Mouse (Mus musculus) MEL (cell line): Measurements from ENCODE around the gene Lhfp. TPM values are rescaled to one million over a fixed set of nuclear protein-coding genes. Genes with fewer than 3 reads are reported as not detected.

Source experiments
- DNase-seq: peaks from one replicate; pipeline ENCODE4 v3.0.0; 2011; ENCODE audit warnings: low read depth, low spot score
- H3K27ac ChIP-seq: 2 replicates; pipeline ENCODE4 v1.5.1; 2012; ENCODE audit warnings: low read depth, mild to moderate bottlenecking, control low read depth, low read length, moderate library complexity; ENCODE audit not compliant: control insufficient read depth
- H3K27me3 ChIP-seq, 2 experiments: fragments of 150-350 bp in 1 of 2; sonication (generic) in 1 of 2; 2 replicates each; pipeline ENCODE4 v1.6.1; 2012; ENCODE audit warnings: low read length in 2 of 2, mild to moderate bottlenecking in 2 of 2, improper control_type of control experiment in 1 of 2, moderate library complexity in 1 of 2; ENCODE audit not compliant: insufficient read depth in 2 of 2, control insufficient read depth in 1 of 2
- H3K36me3 ChIP-seq, 2 experiments: 2 replicates each; pipeline ENCODE4 v1.6.1; 2012 to 2014; ENCODE audit warnings: low read length in 2 of 2, improper control_type of control experiment in 1 of 2, inconsistent platforms in 1 of 2, mild to moderate bottlenecking in 1 of 2; ENCODE audit not compliant: insufficient read depth in 2 of 2, control insufficient read depth in 1 of 2
- H3K4me1 ChIP-seq, 2 experiments: fragments of 150-350 bp in 1 of 2; sonication (generic) in 1 of 2; 2 replicates each; pipeline ENCODE4 v1.6.1; 2012; ENCODE audit warnings: low read length in 2 of 2, improper control_type of control experiment in 1 of 2, mild to moderate bottlenecking in 1 of 2; ENCODE audit not compliant: insufficient read depth in 2 of 2, control insufficient read depth in 1 of 2
- H3K4me3 ChIP-seq, 2 experiments: fragments of 150-350 bp in 1 of 2; sonication (generic) in 1 of 2; 2 replicates each; pipeline ENCODE4 v1.5.1; 2012; ENCODE audit warnings: low read depth in 2 of 2, low read length in 2 of 2, mild to moderate bottlenecking in 2 of 2, moderate library complexity in 2 of 2, control low read depth in 1 of 2, improper control_type of control experiment in 1 of 2; ENCODE audit not compliant: control insufficient read depth in 1 of 2, insufficient read depth in 1 of 2
- H3K79me2 ChIP-seq: 2 replicates; pipeline ENCODE4 v1.6.1; 2012; ENCODE audit warnings: mild to moderate bottlenecking, low read length, moderate library complexity; ENCODE audit not compliant: control insufficient read depth, poor library complexity, insufficient read depth
- H3K9ac ChIP-seq: 2 replicates; pipeline ENCODE4 v1.6.1; 2012; ENCODE audit warnings: low read depth, mild to moderate bottlenecking, control low read depth, low read length, moderate library complexity; ENCODE audit not compliant: control insufficient read depth, poor library complexity, severe bottlenecking
- H3K9me3 ChIP-seq: fragments of 150-350 bp; sonication (generic); replicated peaks from 2 replicates; pipeline ENCODE4 v1.6.1; 2012; ENCODE audit warnings: mild to moderate bottlenecking, low read length, improper control_type of control experiment, moderate library complexity; ENCODE audit not compliant: insufficient read depth
- BHLHE40 ChIP-seq: IDR thresholded peaks from 2 replicates; pipeline ENCODE4 v1.6.1; 2012; ENCODE audit warnings: low read depth, mild to moderate bottlenecking, inconsistent platforms, low read length, improper control_type of control experiment, borderline replicate concordance
- CHD1 ChIP-seq: IDR thresholded peaks from 2 replicates; pipeline ENCODE4 v1.6.1; 2012; ENCODE audit warnings: low read depth, mild to moderate bottlenecking, inconsistent platforms, low read length, improper control_type of control experiment
- E2F4 ChIP-seq: IDR thresholded peaks from 2 replicates; pipeline ENCODE4 v1.6.1; 2011; ENCODE audit warnings: low read depth, low read length, improper control_type of control experiment, borderline replicate concordance
- ELF1 ChIP-seq: IDR thresholded peaks from 2 replicates; pipeline ENCODE4 v1.6.1; 2014; ENCODE audit warnings: low read depth, mild to moderate bottlenecking, inconsistent platforms, low read length, improper control_type of control experiment, moderate library complexity
- EP300 ChIP-seq, 2 experiments: IDR thresholded peaks; 2 replicates each; pipeline ENCODE4 v1.6.1; 2011; ENCODE audit warnings: improper control_type of control experiment in 2 of 2, low read length in 2 of 2, low read depth in 1 of 2, mild to moderate bottlenecking in 1 of 2
- ETS1 ChIP-seq: IDR thresholded peaks from 2 replicates; pipeline ENCODE4 v1.6.1; 2012; ENCODE audit warnings: low read depth, mild to moderate bottlenecking, inconsistent platforms, low read length, improper control_type of control experiment, moderate library complexity
- GABPA ChIP-seq: IDR thresholded peaks from 2 replicates; pipeline ENCODE4 v1.6.1; 2012; ENCODE audit warnings: low read depth, mild to moderate bottlenecking, inconsistent platforms, low read length, improper control_type of control experiment, moderate library complexity
- HCFC1 ChIP-seq: IDR thresholded peaks from 2 replicates; pipeline ENCODE4 v1.6.1; 2012; ENCODE audit warnings: low read depth, mild to moderate bottlenecking, inconsistent platforms, low read length, improper control_type of control experiment, moderate library complexity
- MAFK ChIP-seq: IDR thresholded peaks from 2 replicates; pipeline ENCODE4 v1.6.1; 2011; ENCODE audit warnings: low read depth, mild to moderate bottlenecking, low read length, improper control_type of control experiment, borderline replicate concordance
- MAX ChIP-seq: IDR thresholded peaks from 2 replicates; pipeline ENCODE4 v1.6.1; 2011; ENCODE audit warnings: low read length, improper control_type of control experiment
- MEF2A ChIP-seq: IDR thresholded peaks from 2 replicates; pipeline ENCODE4 v1.6.1; 2014; ENCODE audit warnings: low read depth, mild to moderate bottlenecking, inconsistent platforms, low read length, improper control_type of control experiment; ENCODE audit not compliant: poor library complexity, insufficient replicate concordance, severe bottlenecking; ENCODE audit errors: extremely low read depth
- MXI1 ChIP-seq: IDR thresholded peaks from 2 replicates; pipeline ENCODE4 v1.6.1; 2011; ENCODE audit warnings: mild to moderate bottlenecking, low read depth, low read length, improper control_type of control experiment
- MYC ChIP-seq: IDR thresholded peaks from 2 replicates; pipeline ENCODE4 v1.6.1; 2011; ENCODE audit warnings: low read depth, mild to moderate bottlenecking, low read length, improper control_type of control experiment, moderate library complexity
- NRF1 ChIP-seq: IDR thresholded peaks from 2 replicates; pipeline ENCODE4 v1.6.1; 2014; ENCODE audit warnings: low read depth, mild to moderate bottlenecking, inconsistent platforms, low read length, improper control_type of control experiment, moderate library complexity; ENCODE audit not compliant: poor library complexity, insufficient read depth, severe bottlenecking
- POLR2AphosphoS2 ChIP-seq: IDR thresholded peaks from 2 replicates; pipeline ENCODE4 v1.6.1; 2011; ENCODE audit warnings: low read length, improper control_type of control experiment
- RAD21 ChIP-seq: IDR thresholded peaks from 2 replicates; pipeline ENCODE4 v1.6.1; 2011; ENCODE audit warnings: mild to moderate bottlenecking, low read depth, low read length, improper control_type of control experiment
- TAL1 ChIP-seq: IDR thresholded peaks from 2 replicates; pipeline ENCODE4 v1.6.1; 2012; ENCODE audit warnings: mild to moderate bottlenecking, inconsistent platforms, low read length, moderate library complexity, mixed read lengths
- TBP ChIP-seq: IDR thresholded peaks from 2 replicates; pipeline ENCODE4 v1.8.0; 2011; ENCODE audit warnings: low read depth, low read length, improper control_type of control experiment
- TCF12 ChIP-seq: IDR thresholded peaks from 2 replicates; pipeline ENCODE4 v1.6.1; 2014; ENCODE audit warnings: low read depth, mild to moderate bottlenecking, inconsistent platforms, low read length, improper control_type of control experiment, moderate library complexity
- UBTF ChIP-seq: IDR thresholded peaks from 2 replicates; pipeline ENCODE4 v1.6.1; 2012; ENCODE audit warnings: low read depth, mild to moderate bottlenecking, inconsistent platforms, low read length, improper control_type of control experiment, moderate library complexity, borderline replicate concordance; ENCODE audit not compliant: insufficient read depth
- USF2 ChIP-seq, 2 experiments: IDR thresholded peaks; 2 replicates each; pipeline ENCODE4 v1.6.1; 2011 to 2012; ENCODE audit warnings: improper control_type of control experiment in 2 of 2, low read length in 2 of 2, borderline replicate concordance in 1 of 2, inconsistent platforms in 1 of 2, low read depth in 1 of 2, mild to moderate bottlenecking in 1 of 2; ENCODE audit not compliant: insufficient read depth in 1 of 2
- ZC3H11A ChIP-seq: IDR thresholded peaks from 2 replicates; pipeline ENCODE4 v1.6.1; 2012; ENCODE audit warnings: low read depth, mild to moderate bottlenecking, inconsistent platforms, low read length, improper control_type of control experiment
- ZKSCAN1 ChIP-seq: IDR thresholded peaks from 2 replicates; pipeline ENCODE4 v1.6.1; 2012; ENCODE audit warnings: low read depth, mild to moderate bottlenecking, inconsistent platforms, low read length, improper control_type of control experiment, moderate library complexity
- polyA plus RNA-seq, 2 experiments: library from polyadenylated mRNA; stranded (reverse) in 1 of 2; unstranded in 1 of 2; fragments of >175 nt in 1 of 2; fragments of >200 nt in 1 of 2; gene quantifications; 2 replicates each; pipeline versions ENCODE4 v1.2.1 to v1.2.4; 2012; ENCODE audit warnings: low replicate concordance in 2 of 2, low read depth in 1 of 2; ENCODE audit not compliant: insufficient read length in 2 of 2, insufficient read depth in 1 of 2, missing spikeins in 1 of 2
- total RNA-seq: library from RNA; depleted of rRNA; stranded (reverse); fragments of 300-350 nt; gene quantifications from 2 replicates; pipeline ENCODE4 v1.2.3, GENCODE M21; 2012

Lhfp gene
- total and polyA plus RNA-seq, 3 experiments = not detected

- no peaks in the 10 kb centered on the region for H3K4me1 ChIP-seq
- TF ChIP-seq MAFK = no peak
- TF ChIP-seq HCFC1 = no peak
- TF ChIP-seq TBP = no peak
- TF ChIP-seq NRF1 = no peak
- TF ChIP-seq POLR2AphosphoS2 = no peak
- no peak for TF ChIP-seq EP300 (IDR thresholded peaks at IDR 0.05; ENCODE audit: low read depth in 1 of 2, low read length in 2 of 2)
- no peak for TF ChIP-seq ELF1
- TF ChIP-seq MYC = no peak
- no peak for TF ChIP-seq MAX
- TF ChIP-seq USF2 (IDR thresholded peaks at IDR 0.05; ENCODE audit: borderline replicate concordance in 1 of 2, insufficient read depth in 1 of 2, low read depth in 1 of 2, low read length in 2 of 2) = no peak
- no peak for TF ChIP-seq E2F4
- TF ChIP-seq ETS1 = no peak
- no peak for TF ChIP-seq BHLHE40
- no peak for TF ChIP-seq MEF2A
- no peak for TF ChIP-seq TAL1
- TF ChIP-seq ZKSCAN1 = no peak
- no peak for TF ChIP-seq RAD21
- no peak for TF ChIP-seq TCF12
- no peak for TF ChIP-seq GABPA
- TF ChIP-seq, all 39 proteins: peak for 0
- Histone ChIP-seq H3K27me3 (no peaks in the 10 kb centered on the region), H3K4me3 (no peak overlapping the region), H3K9me3 (no peaks in the 10 kb centered on the region), H3K9ac (no peak overlapping the region), H3K36me3 (no peaks in the 10 kb centered on the region; a peak in 2 of 4 replicates), H3K27ac (no peak overlapping the region), H3K79me2 (no peaks in the 10 kb centered on the region)
- no peak for DNase-seq
Measured at GRCm38 (mm10) chr3:52996635-52997034, 44.7 kb upstream of the Lhfp start.

GRCm38 (mm10) chr3:52997381-52997780 lies 43.9 kb upstream of the Lhfp start:
- Histone ChIP-seq H3K4me3 (no peak overlapping the region), H3K79me2 (no peaks in the 10 kb centered on the region), H3K4me1 (no peaks in the 10 kb centered on the region), H3K27me3 (no peaks in the 10 kb centered on the region), H3K27ac (no peak overlapping the region), H3K36me3 (no peaks in the 10 kb centered on the region; a peak in 2 of 4 replicates), H3K9ac (no peak overlapping the region), H3K9me3 (no peaks in the 10 kb centered on the region)
- TF ChIP-seq MYC (no peak), TAL1 (no peak), CHD1 (no peak), RAD21 (no peak), UBTF (no peak), ZC3H11A (no peak), MXI1 (no peak)
- no peak for DNase-seq
